Mouse (Mus musculus): ENCODE measurements around the gene Bfsp1. TPM values are rescaled to one million over a fixed set of nuclear protein-coding genes. Genes with fewer than 3 reads are reported as not detected.

Gene Bfsp1
- total RNA-seq (2021): under 1 TPM; 0.55 to 0.71 TPM

DNA sequence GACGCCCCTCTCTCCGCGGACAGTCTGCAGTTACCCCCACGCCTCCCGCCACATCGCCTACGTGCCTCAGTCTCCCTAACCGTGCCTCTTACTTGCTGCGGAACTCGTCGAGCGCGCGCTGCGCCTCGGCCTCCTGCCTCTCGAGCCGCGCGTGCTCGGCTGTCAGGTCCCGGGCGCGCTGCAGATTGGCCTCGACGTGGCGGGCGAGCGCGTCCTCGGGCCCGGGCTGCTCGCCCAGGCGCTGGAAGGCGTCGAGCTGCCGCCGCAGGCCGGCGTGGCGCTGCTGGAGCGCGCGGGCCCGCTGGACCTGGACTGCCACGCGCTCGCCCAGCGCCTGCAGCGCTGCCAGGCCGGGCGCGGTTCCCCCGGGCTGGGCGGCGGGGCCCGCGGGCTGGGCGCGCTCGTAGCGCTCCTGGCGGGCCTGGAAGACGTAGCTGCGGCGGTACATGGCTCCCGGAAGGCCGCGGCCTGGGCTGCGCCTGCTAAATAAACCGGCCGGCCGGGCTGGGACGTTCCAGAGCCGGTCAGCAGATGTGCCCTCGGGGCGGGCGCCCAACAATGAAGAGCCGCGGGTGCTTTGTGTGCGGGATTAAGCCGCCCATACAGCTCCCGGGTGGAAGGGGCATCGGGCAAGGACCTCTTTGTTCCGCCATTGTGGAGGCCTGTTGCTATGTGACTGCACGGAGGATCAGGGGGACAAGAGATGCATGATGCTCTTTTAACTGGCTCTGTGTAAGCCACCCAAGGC is at the start of gene Bfsp1:
Gene Bfsp1, minus strand, starts transcription at position 690 of the 748 bp plus-strand sequence.
- peak in 1 of 2 experiments; percentile 19 for DNase-seq

DNA sequence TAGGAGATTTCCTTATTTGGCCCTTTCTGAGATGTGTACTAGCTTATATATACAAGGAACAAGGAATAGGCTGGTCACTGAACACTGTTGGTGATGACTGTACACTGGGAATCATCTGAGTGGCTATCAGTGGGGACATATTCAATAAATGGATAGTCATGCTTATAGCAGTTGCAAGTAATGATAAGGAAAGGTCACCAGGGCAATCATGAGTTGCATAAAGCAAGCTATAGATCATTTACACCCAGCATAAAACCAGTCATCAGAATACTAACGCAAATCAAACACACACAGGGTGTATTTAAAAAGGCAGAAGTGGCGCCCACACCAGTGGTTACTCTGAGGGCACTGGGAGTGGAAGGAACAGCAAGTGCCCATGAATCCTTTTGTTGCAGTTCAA is 49.2 kb upstream of the Bfsp1 start:
- no peak for DNase-seq

DNA sequence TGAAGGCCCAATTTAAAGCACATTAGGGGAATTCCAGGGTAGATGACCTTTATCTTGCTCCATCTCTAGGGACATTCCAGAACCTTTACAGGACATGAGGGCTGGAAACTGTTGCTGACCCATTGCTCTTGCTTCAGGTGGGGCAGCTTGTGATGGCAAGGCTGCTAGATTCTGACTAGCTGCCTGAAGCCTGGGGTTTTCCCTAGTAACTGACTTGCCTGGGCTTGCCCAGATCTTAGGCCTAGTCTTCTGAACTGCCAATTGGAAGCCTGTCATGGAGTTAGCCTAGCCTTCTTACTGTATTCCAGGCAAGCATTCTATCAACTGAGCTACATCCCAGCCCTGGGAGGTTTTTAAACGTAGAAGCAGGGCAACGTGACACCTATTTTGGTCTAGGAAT is 46.3 kb upstream of the Bfsp1 start:
- DNase-seq: no peak

DNA sequence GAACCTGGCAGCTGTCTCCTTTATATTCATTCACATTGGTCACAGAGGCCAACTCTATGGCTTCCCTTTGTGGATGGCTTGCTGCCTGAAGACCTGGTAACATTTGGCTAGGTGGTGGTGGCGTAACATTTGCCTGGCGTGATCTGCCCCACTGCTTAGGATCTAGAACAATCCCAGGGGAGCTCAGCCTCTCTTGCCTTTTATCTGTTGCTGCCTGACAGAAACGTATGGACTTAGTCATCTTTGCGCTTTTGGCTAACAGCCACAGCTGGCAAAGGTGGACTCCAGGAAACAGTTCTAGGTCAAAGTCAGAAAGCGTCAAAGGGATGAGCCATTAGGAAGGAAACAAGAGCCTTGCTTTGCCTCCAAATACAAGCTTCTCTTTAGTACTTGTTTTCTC is 41.9 kb upstream of the Bfsp1 start:
- DNase-seq: no peak

DNA sequence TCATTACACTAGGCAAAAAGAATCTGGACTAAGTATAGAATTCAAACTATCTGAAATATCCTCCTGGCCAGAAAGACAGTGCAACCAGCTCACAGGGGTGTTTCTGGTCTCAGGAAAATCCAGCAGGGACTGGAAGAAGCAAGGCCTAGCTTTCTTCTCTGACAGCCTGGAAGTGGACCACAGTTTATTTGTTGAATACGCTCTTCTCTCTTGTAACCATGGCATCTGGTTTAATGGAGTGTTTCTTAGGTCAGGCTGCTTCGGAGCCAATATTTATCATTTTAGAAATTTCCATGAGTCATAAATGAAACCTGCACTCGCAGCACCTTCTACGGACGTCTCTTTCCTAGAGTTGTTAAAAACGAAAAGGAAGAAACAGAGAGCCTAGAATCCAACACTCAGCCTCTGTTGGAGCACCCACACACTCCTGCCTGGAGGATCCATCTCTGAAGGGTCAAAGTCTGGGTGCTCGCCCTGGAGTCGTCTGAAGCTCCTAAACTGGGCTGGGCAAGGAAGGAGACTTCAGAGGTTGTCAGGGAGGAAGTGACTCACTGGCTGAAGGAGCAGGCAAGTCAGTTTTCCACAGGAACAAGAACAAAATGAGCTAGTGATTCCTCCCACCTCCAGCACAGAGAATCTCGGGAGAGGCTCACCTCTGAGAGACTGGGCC is 40.5 kb upstream of the Bfsp1 start:
- no peak for DNase-seq

DNA sequence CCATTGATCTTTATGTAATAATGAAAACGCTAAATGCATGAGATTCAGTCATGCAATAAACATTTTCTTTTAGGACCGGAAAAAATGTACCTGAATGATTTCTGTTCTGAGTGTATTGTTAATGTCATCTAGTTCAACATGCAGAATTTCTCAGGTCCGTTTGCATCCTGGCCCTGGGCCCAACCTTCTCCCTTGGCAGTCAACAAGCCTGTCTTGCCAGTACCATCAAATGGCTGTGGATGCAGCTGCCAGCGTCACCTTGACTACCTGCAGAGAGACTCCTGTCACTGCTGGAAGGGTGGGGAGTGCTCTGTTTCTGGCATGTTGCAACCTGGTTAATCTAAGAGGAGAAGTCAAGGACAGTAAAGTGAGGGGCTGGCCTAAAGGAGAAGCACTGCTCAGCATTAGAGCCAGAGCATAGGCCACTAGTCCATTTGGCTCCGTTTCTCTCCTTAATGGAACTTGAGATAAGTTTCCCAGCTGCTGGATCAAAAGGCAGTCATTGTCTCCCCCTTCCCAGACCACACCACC is 37.9 kb upstream of the Bfsp1 start:
- no peak for DNase-seq

DNA sequence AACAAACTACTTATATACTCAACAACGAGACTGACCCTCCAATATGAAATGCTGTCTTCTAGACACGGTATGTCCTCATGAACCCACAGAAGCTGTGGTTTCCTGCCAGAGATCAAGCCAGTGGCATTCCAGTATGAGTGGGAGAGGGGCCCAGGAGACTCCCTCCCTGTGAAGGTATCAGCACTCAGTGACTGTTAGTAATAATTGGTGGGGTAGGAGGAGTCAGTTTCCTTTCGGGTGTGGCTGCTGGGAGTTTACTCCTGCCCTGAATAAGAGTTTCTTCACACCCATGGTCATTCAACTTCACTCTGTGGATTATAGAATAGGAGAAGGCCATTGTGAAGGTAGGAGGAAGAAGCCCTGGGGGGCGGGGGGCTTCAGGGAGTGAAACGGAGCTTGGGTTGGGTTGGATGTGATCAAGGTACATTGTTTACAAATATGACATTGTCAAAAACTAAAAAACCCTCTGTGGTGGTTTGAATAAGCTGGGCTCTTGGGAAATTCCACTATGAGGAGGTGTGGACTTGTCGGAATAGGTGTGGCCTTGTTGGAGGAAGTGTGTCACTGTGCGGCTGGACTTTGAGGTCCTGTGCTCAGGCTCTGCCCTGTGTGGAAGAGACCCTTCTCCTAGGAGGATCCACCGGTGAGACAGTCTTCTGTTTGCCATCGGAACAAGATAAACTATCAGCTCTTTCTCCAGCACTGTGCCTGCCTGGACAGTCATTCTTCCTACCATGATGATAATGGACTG is 36.7 kb upstream of the Bfsp1 start:
- no peak for DNase-seq

DNA sequence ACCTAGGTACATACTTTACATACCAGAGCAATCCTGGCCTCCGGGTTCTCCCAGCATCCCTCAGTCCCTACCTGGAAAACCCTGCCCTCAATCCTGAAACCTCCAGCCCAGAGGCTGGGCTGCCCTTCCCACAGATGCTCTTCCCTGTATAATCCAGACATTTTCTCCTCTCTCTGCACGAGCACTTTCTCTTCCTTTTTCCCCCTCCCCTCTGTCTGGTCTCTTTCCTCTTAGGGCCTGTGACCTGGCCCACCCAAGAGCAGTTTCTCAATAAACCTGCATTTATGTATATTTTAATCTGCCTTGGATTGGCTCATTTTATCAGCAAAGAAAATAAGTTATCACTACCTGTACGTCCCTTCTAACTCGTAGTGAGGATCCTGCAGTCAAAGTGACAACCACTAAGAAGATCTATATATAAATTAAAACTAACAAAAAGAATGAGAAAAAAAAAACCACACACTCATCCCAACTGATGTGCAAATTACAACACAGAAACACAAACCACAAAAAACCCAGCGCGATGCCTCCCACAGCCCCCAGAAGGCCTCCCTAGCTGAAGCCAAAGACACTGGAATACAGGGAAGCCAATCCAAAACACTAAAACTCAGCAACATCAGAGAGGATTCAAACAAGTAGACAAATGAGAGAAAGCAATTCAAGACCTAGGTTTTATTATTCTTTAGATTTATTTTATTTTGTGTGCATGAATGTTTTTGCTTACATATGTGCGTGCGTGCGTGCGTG is 28.5 kb upstream of the Bfsp1 start:
- DNase-seq: no peak

DNA sequence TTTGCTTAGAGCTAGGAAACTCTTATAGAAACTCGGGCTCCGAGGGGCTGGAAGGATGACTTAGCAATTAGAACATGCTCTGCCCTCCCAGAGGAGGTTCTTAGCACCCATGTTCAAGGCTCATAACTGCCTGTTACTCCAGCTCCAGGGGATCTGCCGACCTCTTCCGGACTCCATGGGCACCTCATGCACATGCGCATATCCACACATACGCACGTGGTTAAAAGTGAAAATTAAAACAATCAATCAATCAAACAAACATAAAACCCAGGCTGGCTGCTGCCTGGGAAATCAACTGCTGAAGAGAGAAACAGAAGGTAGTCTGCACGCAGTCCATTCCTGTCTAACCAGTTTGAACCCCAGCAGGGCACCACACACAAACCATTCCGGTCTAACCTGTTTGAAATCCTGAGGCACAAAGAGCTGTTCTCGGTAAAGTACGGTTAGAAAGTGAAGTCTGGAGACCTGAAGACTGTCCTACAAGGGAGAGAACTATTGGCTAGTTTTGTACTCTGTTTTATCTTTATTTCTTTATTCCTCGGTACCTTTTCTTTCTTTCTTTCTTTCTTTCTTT is 27.0 kb upstream of the Bfsp1 start:
- no peak for DNase-seq

DNA sequence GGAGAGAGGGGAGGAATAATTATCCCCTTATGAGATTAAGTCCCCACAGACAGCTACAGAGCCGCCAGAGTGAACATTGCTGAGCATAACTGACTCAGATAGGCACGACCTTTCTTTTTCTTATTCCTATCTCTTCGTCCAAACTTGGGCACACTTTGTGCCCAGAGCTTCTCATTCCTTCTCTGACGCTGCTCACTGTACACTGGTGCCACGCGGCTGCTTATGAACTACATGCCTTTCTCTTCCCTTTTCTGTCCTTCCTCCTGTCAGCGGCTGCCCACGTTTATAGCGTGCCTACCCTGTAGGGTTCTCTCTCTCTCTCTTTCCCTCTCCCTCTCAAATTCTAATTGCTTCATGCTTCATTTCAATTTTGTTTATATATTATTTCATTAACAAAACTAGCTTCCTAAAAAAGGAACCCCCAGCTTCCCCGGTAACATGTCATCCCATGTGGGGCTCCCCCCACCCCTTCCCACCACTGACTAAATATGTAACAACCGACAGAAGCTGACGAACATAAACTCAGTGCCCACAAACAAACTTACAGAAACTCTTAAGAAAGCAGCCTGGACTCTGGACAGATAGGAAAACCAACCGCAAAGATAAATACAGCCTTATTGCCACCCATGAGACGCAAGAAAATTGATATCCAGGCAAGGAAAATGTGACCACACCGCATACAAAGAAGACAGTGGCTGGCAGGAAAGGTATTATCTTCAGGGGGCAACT is 26.3 kb upstream of the Bfsp1 start:
- DNase-seq: no peak

DNA sequence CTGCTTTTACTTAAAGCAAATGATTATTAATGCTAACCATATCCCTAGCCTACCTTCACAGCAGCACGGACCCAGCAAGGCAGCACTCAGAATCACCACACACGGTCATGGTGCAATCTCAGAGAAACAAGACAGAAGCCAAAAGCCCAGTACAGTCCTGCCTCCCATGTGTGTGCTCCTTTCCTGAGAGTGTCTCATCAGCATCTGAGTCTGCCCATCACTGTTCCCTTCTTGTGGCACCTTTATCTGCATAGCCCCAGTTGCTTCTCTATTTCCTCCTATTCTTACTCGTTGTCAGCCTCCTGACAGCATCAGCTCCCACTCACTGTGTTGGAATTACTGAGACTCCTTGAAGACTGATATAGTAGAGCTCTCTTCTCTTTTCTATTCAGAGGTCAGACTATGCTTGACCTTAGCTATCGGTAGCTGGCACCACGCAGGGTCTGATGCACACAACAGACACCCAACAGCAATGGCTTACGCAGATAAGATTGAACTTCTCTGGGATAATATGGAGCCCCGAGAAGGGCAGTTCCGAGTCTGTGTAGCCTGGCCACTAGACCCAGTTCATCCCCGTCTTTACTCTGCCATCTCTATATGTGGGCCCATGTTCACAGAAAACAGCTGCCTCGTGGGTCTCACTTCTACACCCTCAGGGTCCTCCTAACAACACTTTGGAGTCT is 19.8 kb upstream of the Bfsp1 start:
- DNase-seq: no peak

DNA sequence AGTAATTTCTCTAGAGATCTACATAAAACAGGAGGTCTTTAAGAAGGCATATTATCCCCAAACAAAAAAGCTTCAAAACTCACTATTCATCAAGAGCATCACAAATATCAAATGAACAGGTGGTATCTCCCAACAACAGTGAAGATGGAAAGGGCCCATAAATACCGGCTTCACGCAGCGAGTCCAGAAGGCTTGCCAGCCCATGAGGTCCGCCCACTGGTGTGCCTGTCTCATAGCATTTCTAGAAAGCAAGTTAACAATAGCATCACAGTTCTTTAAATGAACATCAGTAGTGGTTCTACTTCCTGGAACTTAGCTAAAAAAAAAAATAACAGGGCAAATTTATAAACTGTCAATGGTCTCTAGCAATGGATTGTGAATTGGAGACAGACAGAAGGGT is 19.0 kb upstream of the Bfsp1 start:
- peak; percentile 25 to 51 for DNase-seq

DNA sequence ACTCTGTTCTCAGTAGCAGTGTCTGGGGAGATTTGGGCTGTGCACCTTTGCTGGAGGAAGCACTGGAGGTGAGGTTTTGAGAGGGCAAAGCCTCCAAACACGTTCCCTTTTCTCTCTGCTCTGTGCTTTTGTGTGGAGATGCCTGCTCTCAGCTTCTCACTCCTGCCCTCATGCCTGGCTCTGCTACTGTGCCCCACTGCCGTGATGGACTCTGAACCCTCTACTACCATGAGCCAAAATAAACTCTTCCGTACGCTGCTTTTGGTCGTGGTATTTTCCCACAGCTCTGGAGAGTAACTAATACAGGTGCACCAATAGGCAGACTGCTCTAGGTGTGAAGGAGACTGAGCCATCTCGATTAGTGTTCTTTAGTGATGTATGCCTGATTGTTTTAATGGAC is 16.3 kb upstream of the Bfsp1 start:
- DNase-seq: no peak

DNA sequence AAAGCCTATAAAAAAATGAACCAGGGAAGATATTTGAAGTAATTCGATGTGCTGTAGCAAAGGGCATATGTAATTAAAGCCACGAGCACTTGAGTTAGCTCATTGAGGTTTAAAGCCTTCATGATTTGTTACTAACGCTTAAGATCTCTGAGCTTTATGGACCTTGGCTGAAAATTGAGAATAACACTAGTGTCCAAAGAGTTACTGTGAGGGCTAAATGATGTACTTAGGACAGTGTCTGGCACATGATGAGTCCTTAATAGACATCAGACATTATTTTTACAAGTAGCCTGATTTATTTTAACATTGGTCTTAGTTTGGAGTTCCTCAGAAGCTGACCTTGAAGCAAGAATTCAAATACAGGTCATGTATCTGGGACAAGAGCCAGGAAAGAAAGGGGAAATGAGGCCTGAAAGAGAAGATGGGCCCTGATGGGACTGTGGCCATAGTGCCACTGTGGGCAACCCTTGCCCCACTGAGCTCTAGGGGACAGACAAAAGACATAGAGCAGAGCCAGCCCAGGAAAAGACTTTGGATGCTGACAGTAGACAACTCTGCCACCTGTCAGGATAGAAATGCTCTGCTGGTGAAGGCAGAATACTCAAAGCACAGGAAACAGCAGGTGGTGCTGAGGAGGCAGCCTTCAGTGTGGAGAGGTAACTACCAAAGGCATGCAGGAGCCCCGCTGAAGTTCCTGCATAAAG is 14.1 kb upstream of the Bfsp1 start:
- DNase-seq: no peak

DNA sequence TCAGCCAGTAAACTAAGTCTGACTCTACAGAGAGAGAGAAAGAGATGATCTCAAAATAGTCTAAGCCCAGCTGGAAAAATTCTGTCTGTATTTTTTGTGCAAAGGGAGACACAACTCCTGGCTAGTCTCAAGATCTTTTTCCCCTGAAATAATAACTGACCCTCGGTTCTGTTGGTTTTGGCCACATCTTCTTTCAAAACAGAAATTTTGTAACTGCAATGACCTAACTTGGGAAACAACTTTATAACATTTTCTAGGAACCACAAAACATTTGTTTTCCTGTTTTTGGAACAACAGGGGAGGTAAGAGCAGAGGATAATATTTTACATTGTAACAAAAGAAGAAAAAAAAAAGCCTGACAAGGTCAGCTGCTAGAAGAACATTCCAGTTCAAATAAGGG is 13.1 kb upstream of the Bfsp1 start:
- DNase-seq: no peak

DNA sequence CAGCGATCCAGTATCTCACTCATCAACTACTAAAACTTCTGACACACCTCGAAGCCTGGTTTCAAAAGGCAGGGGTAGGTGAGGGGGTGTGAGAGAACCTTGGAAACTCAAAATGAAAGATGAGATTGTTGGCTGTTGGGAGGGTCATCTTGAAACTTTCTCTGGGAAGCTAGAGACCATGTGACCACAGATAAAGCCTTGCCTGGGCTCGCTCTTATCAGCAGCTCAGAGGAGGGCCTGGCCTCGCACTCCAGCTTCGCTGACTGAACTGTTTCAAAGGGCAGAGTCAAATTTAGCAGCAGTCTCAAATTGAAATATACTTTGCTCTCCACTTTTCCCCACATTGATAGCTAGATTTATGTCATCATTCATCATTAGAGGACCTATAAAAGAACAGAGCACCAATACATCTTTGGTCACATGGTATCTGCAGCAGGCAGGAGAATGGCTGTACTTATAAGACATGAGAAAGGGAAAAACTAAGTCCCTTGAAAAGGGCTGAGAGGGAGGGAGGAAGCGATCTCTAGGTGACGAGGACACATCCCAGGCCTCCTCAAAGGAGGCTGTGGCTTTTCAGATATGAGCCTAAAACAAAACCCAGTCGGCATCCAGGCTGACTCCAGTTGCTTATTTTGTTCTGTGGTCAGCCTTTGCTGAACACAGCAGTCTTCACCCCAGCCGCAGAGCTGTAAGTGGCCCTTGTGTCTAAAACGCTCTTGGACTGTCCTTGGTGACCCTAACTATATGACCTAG is 8.1 kb upstream of the Bfsp1 start:
- no peak for DNase-seq

DNA sequence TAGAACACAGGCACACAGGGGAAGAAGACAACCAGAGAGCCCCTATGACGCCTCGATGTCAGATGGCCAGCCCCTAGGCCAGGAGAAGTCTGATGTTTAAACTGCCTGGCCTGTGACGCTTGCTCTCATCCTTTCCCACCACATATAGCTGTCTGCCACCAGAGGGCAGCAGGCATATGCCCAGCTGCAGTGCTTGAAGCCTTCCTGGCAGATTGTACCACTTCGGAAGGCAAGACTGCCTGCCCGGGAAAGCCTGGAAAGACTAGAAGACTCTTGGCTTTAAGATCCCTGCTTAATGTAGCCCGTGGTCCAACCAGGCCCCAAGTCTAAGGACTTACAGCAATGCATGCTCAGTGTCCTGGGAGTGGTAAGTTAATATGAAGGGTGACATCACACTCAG is 4.4 kb upstream of the Bfsp1 start:
- DNase-seq: peak; percentile 68 to 69

DNA sequence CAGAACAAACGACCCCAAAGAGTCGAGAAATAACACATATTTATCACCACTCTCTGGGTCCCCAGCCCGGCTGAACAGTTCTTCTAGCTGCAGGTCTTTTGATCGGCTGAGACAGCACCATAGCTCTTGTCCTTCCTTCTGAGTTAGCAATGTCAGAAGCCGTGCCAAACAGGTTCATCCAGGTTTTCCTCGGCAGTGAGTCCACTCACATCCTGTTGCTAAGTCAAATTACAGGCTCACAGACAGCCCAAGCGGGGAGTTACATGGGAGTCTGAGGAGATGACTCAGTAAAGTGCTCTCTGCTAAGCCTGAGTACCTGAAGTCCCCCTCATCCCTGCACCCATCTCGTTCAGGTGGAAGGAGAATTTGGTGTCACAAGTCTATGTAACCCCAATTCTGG is 1.6 kb upstream of the Bfsp1 start:
- DNase-seq: no peak

DNA sequence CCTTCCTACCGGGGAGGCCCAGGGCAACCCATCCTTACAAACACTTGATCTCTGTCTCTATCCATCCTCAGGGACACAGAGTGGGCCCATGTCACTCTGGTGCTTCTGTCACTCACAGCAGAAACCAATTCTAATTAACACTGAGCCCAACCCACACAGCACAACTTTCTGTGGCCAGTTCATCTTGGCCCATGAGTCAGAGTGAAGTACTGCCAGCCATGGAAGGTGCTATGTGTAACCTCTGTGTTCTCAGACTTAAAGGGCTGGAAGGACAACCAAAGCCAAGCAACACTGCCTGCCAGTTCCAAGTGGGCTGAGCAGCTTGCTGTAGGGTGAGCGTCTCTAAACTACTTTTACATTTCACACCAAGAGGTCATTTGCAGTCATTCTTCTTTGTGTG is 3.8 kb downstream of the Bfsp1 start:
- DNase-seq: no peak

DNA sequence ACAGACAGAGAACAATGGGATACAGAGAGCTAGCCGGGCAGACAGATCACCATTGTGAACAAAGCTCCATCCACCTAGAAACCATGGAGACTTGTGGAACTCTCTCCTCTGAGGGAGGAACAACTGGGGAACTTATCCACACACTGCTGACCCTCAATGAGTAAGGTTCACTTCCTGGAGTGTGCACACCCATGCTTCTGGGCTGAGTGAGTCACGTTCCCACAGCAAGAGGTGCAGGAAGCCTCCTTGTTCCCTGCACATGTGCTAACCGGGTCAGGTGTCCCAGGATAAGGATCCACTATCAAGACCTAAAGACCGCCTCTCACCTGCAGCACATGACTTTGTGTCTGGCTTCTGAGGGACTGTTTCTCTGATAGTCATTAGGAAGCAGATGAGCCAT is 9.5 kb downstream of the Bfsp1 start:
- DNase-seq: no peak

Measured in layer of hippocampus, postnatal 36 days (tissue).